Mouse (Mus musculus) ES-Bruce4 (cell line): ENCODE data around the gene Sik3.

ENCODE experiments used
- CTCF ChIP-seq: IDR thresholded peaks from one replicate; pipeline ENCODE4 v1.8.1; 2011; ENCODE audit warnings: low read depth, low read length
- EP300 ChIP-seq: IDR thresholded peaks from 2 replicates; pipeline ENCODE4 v1.6.1; 2011; ENCODE audit warnings: low read depth, low read length; ENCODE audit not compliant: insufficient read depth
- POLR2A ChIP-seq: IDR thresholded peaks from one replicate; pipeline ENCODE4 v1.8.1; 2011; ENCODE audit warnings: low read length; ENCODE audit not compliant: insufficient read depth

DNA sequence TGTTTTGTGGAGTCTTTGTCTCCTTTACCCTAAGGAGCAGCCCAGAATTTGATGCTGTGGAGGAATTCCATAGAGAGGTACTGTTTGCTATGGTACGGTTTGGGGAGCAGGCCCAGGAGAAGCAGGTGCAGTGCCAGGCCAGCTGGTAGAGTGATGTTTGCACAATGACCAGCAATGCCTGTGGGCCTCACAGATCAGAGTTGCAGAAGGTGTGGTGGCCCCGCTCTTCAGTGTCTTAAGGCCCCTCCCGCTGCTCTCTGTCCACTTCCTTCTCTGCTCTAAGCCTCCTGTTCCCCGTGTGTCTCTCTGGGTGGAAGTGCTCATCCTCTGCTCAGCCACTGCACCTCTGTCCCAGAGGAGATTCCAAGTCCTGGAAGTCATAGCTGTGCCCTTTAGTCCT, 108.9 kb downstream of the Sik3 start:
- no peak for TF ChIP-seq POLR2A
- TF ChIP-seq EP300, result no peak
- TF ChIP-seq CTCF, result no peak
